In the genomic region with DNA sequence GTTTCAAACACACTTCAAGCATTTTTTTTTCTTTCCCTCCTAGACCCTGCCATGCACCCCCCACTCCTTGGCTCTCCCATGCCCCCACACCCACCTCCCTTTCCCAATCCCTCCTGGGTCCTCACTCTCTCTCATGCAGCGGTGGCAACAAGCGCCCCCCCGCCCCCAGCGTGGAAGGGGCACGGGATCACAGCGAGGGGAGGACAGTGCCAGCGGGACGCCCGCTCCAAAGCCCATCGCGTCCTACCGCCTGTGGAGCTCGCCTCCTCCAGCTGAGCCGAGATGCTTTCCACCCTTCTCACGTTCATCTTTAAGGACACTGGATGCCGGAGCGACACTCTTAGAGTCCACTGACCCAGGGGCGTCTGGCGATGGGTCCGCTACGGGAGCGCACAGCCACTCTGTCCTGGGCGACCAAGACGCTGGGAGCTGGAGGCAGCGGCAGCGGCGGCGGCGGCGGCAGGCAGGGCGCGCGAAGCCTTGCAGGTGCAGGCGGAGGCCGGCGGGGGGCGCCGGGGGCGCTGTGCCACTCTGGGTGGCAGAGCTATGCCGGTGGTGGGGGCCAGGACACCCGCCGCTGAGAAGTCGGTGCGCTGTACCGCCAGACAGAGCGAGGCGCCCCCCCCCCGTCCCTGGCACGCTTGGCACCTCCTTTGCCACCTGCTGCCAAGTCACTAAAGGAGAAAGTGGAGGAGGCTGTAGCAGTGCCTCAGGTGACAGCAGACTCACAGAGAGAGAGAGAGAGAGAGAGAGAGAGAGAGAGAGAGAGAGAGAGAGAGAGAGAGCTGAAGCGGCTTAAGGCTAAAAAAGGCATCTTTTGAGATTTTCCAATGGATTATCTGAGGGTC, we compare ENCODE assay signal across 9 mouse cellular contexts. TPM values are rescaled to one million over a fixed set of nuclear protein-coding genes. Genes with fewer than 3 reads are reported as not detected.
DNase-seq lines count a peak whose midpoint lies in the region; ATAC-seq and TF ChIP-seq lines count a peak whose summit lies in the region.
"Had no signal": no experiment of that assay in that cellular context is flagged by ENCODE, and none has a peak within 500 bp of the region (broad histone marks: within the 10 kb centered on the region; RNA-seq: fewer than 3 reads in every experiment).

Gene Kcnip4 (minus strand): TSS at position 514 of the 848 bp plus-strand sequence.

- peak; percentile 66 for DNase-seq in adrenal gland, postnatal 10 days
- peak; percentile 73 for DNase-seq in hindbrain, embryonic 11.5 days (ENCODE audit: low spot score)
- DNase-seq in layer of hippocampus, postnatal 10 days (ENCODE audit: low spot score in 2 of 2): peak; percentile 81 to 88
- peak; percentile 11 for DNase-seq in lung, postnatal 14 days
- peak; percentile 87 to 88 for DNase-seq in right cerebral cortex, postnatal 10 days (ENCODE audit: low spot score in 2 of 2)
- DNase-seq in urinary bladder, adult 18-20 months (ENCODE audit: low spot score in 2 of 2): no peak

- peak within 1 kb of the TSS; percentile 64 for H3K9ac ChIP-seq in embryonic facial prominence, embryonic 13.5 days
- peak within 1 kb of the TSS; percentile 53 for H3K9ac ChIP-seq in hindbrain, embryonic 11.5 days (ENCODE audit: low read depth, low read length)

- H3K4me2 ChIP-seq in embryonic facial prominence, embryonic 13.5 days: peak within 1 kb of the TSS; percentile 97
- H3K4me2 ChIP-seq in hindbrain, embryonic 11.5 days (replicated peaks; ENCODE audit: low read depth, low read length): peak within 1 kb of the TSS; percentile 98

- peak; percentile 8 for TF ChIP-seq CTCF in C2C12 (IDR thresholded peaks at IDR 0.05; ENCODE audit: control insufficient read depth, insufficient read depth, insufficient read length)

- H3ac ChIP-seq in C2C12 (ENCODE audit: control insufficient read depth, insufficient read length, low read depth): no peak within 1 kb of the TSS

- no peaks in the 10 kb centered on the region for H3K36me3 ChIP-seq in C2C12 (ENCODE audit: control insufficient read depth, insufficient read depth)
- no peaks in the 10 kb centered on the region for H3K36me3 ChIP-seq in embryonic facial prominence, embryonic 13.5 days
- H3K36me3 ChIP-seq in hindbrain, embryonic 11.5 days (ENCODE audit: control insufficient read depth, insufficient read depth, low read length): no peaks in the 10 kb centered on the region

- no peaks in the 10 kb centered on the region for H3K27me3 ChIP-seq in C2C12 (ENCODE audit: control insufficient read depth, insufficient read depth, insufficient read length)
- H3K27me3 ChIP-seq in embryonic facial prominence, embryonic 13.5 days: peaks cover 51% of the 10 kb centered on the region
- 0 out of 2 replicates have a peak, but pooled peaks cover 2% of the 10 kb centered on the region for H3K27me3 ChIP-seq in hindbrain, embryonic 11.5 days (ENCODE audit: control insufficient read depth, insufficient read depth, low read length)

- H3K79me3 ChIP-seq in C2C12 (ENCODE audit: low read depth): no peaks in the 10 kb centered on the region

- peak; percentile 66 for ATAC-seq in embryonic facial prominence, embryonic 13.5 days (ENCODE audit: insufficient number of reproducible peaks, insufficient read depth, low FRiP score, low TSS enrichment, low read depth)
- ATAC-seq in hindbrain, embryonic 11.5 days (ENCODE audit: low FRiP score): peak; percentile 87

- 0 out of 2 replicates have a peak, but pooled peaks cover 3% of the 10 kb centered on the region for H3K4me1 ChIP-seq in embryonic facial prominence, embryonic 13.5 days
- H3K4me1 ChIP-seq in hindbrain, embryonic 11.5 days (replicated peaks; ENCODE audit: control insufficient read depth, insufficient read depth, low read length): no peaks in the 10 kb centered on the region

- no peak within 1 kb of the TSS for H3K4me3 ChIP-seq in C2C12 (ENCODE audit: insufficient read depth, poor library complexity, severe bottlenecking)
- H3K4me3 ChIP-seq in embryonic facial prominence, embryonic 13.5 days: peak within 1 kb of the TSS; percentile 58
- peak within 1 kb of the TSS; percentile 45 for H3K4me3 ChIP-seq in hindbrain, embryonic 11.5 days (ENCODE audit: low read depth, low read length)

- no peaks in the 10 kb centered on the region for H3K9me3 ChIP-seq in embryonic facial prominence, embryonic 13.5 days
- H3K9me3 ChIP-seq in hindbrain, embryonic 11.5 days (ENCODE audit: control insufficient read depth, low read length): no peaks in the 10 kb centered on the region

- no peaks in the 10 kb centered on the region for H3K79me2 ChIP-seq in C2C12 (ENCODE audit: control insufficient read depth, insufficient read depth)

- 2% methylated on average over 49 of the region's 50 CpGs for WGBS in embryonic facial prominence, embryonic 13.5 days
- 1% methylated on average over 49 of the region's 50 CpGs for WGBS in hindbrain, embryonic 11.5 days

- no peak within 1 kb of the TSS for H3K27ac ChIP-seq in embryonic facial prominence, embryonic 13.5 days
- H3K27ac ChIP-seq in hindbrain, embryonic 11.5 days (ENCODE audit: low read depth, low read length): no peak within 1 kb of the TSS

TF ChIP-seq in C2C12, 6 proteins besides CTCF, POLR2A, EP300 and RAD21:
- TF ChIP-seq USF1 (IDR thresholded peaks at IDR 0.05; ENCODE audit: low read depth): no peak
TF ChIP-seq in C2C12: peak in this region for 0.

RNA-seq across cellular contexts. Expression of gene Kcnip4, which starts in this region (rescaled TPM):
- polyA plus RNA-seq in C2C12 (2012; fragmentation: generic; extraction: Trizol): 0.12 TPM
- total RNA-seq in adrenal gland, postnatal 10 days (2021): 1 to 10 TPM; 2.9 to 3.3 TPM
- polyA plus RNA-seq in embryonic facial prominence, embryonic 13.5 days (2015; fragmentation: Nextera tagmentation; extraction: Ambion mirVana): 5.1 and 5.7 TPM in 2 replicates
- 3.9 and 4.2 TPM in 2 replicates for polyA plus RNA-seq in hindbrain, embryonic 11.5 days (2014; fragmentation: Nextera tagmentation; extraction: Ambion mirVana)
- 10 to 100 TPM; 34.6 to 38.1 TPM for total RNA-seq in layer of hippocampus, postnatal 10 days (2021)
- total RNA-seq: neutrophil, adult 5-6 weeks had no signal

Comparison
In these comparisons a context has a peak if more than half of its experiments do, and no peak if none do; other contexts are left out.
1. RNA of gene Kcnip4 (total RNA-seq): 34.6 to 38.1 TPM in layer of hippocampus, postnatal 10 days; 2.9 to 3.3 TPM in adrenal gland, postnatal 10 days; every median in the first group is over 4 times any median in the second.
2. DNase-seq: peak in adrenal gland, postnatal 10 days (single experiment), hindbrain, embryonic 11.5 days (single experiment), layer of hippocampus, postnatal 10 days (2 of 2), lung, postnatal 14 days (single experiment) and right cerebral cortex, postnatal 10 days (2 of 2); none in urinary bladder, adult 18-20 months (0 of 2).